Comparison of ENCODE assay signal across 8 mouse cellular contexts in the genomic region with DNA sequence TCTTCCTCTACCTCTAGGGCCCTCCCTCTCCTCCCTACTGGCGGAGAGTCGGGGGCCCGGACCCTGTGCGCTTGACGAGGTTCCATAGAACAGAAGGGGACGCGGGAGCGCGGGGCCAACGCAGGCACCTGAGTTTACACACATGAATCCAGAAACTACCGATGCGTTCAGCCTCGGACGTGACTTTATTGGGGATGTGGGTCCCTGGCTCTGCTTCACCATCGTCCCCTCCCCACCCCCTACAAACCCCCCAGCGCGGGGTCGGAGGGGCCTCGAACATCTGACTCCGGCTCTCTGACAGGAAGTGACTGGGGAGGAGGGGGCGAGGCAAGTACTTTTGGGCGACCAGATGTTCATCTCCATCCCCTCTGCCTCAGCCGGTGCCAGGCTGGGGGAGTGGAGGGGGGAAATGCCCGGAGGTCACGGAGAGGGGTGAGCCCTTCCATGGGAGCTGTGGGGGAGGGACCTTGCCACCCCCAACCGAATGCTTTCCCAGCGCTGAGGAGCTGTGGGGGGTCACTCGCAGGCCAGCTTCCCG. TPM values are rescaled to one million over a fixed set of nuclear protein-coding genes. Genes with fewer than 3 reads are reported as not detected.
A peak's percentile ranks its signal among the peaks of the same experiment; 100 is the strongest.
DNase-seq lines count a peak whose midpoint lies in the region; ATAC-seq and TF ChIP-seq lines count a peak whose summit lies in the region.

No protein-coding gene starts in this region.

- TF ChIP-seq CTCF in bone marrow macrophage, adult 2 months (IDR thresholded peaks at IDR 0.05; ENCODE audit: low read depth, low read length): no peak

- no peaks in the 10 kb centered on the region for H3K36me3 ChIP-seq in heart, embryonic 11.5 days (ENCODE audit: control insufficient read depth, insufficient read depth, low read length)
- H3K36me3 ChIP-seq in hindbrain, embryonic 13.5 days: no peaks in the 10 kb centered on the region
- no peaks in the 10 kb centered on the region for H3K36me3 ChIP-seq in midbrain, embryonic 12.5 days

- TF ChIP-seq POLR2A in bone marrow macrophage, adult 2 months (IDR thresholded peaks at IDR 0.05; ENCODE audit: borderline replicate concordance, low read depth, low read length): no peak

- no peak for ATAC-seq in heart, embryonic 11.5 days (replicated peaks; ENCODE audit: insufficient number of reproducible peaks, low FRiP score, low TSS enrichment)
- peak; percentile 26; the same call in 1 of the 2 replicates for ATAC-seq in hindbrain, embryonic 13.5 days (ENCODE audit: low FRiP score)
- no peak for ATAC-seq in midbrain, embryonic 12.5 days (ENCODE audit: low FRiP score, low read depth)

- H3K4me3 ChIP-seq in heart, embryonic 11.5 days (ENCODE audit: low read depth, low read length): peak overlapping the region; percentile 86
- 0 out of 2 replicates have a peak overlapping the region, but pooled peaks have one; percentile 37 for H3K4me3 ChIP-seq in bone marrow macrophage, adult 2 months (ENCODE audit: insufficient read depth, low read length)
- H3K4me3 ChIP-seq in hindbrain, embryonic 13.5 days: peak overlapping the region; percentile 57
- H3K4me3 ChIP-seq in midbrain, embryonic 12.5 days: peak overlapping the region; percentile 63

- H3K9me3 ChIP-seq in heart, embryonic 11.5 days (replicated peaks; ENCODE audit: control insufficient read depth, low read length): no peaks in the 10 kb centered on the region
- H3K9me3 ChIP-seq in hindbrain, embryonic 13.5 days: no peaks in the 10 kb centered on the region
- H3K9me3 ChIP-seq in midbrain, embryonic 12.5 days: no peaks in the 10 kb centered on the region

- peaks cover 27% of the 10 kb centered on the region for H3K4me1 ChIP-seq in heart, embryonic 11.5 days (ENCODE audit: control insufficient read depth, insufficient read depth, low read length)
- H3K4me1 ChIP-seq in bone marrow macrophage, adult 2 months (ENCODE audit: control insufficient read depth, insufficient read depth, low read length): no peaks in the 10 kb centered on the region
- peaks cover 37% of the 10 kb centered on the region for H3K4me1 ChIP-seq in hindbrain, embryonic 13.5 days (replicated peaks)
- peaks cover 36% of the 10 kb centered on the region for H3K4me1 ChIP-seq in midbrain, embryonic 12.5 days

- under 1% methylated on average over 29 of the region's 29 CpGs for WGBS in heart, embryonic 11.5 days (ENCODE audit: insufficient replicate concordance)
- 1% methylated on average over 29 of the region's 29 CpGs for WGBS in hindbrain, embryonic 13.5 days
- under 1% methylated on average over 29 of the region's 29 CpGs for WGBS in midbrain, embryonic 12.5 days

- peak overlapping the region; percentile 96 for H3K4me2 ChIP-seq in heart, embryonic 11.5 days
- peak overlapping the region; percentile 84 for H3K4me2 ChIP-seq in hindbrain, embryonic 13.5 days
- H3K4me2 ChIP-seq in midbrain, embryonic 12.5 days (replicated peaks): peak overlapping the region; percentile 88

- peak overlapping the region; percentile 90 for H3K27ac ChIP-seq in heart, embryonic 11.5 days (ENCODE audit: low read depth, low read length)
- no peak overlapping the region for H3K27ac ChIP-seq in bone marrow macrophage, adult 2 months (ENCODE audit: insufficient read depth, low read depth, low read length)
- peak overlapping the region; percentile 62; the same call in 1 of the 2 replicates for H3K27ac ChIP-seq in hindbrain, embryonic 13.5 days
- H3K27ac ChIP-seq in midbrain, embryonic 12.5 days (replicated peaks): peak overlapping the region; percentile 65; the same call in 1 of the 2 replicates

- DNase-seq in heart, postnatal 14 days: no peak
- DNase-seq in adrenal gland, postnatal 10 days: no peak
- no peak for DNase-seq in B cell, adult 2 months
- DNase-seq in urinary bladder, postnatal 10 days (ENCODE audit: low spot score): no peak

- peaks cover 21% of the 10 kb centered on the region for H3K27me3 ChIP-seq in heart, embryonic 11.5 days (ENCODE audit: control insufficient read depth, insufficient read depth, low read length)
- peaks cover 66% of the 10 kb centered on the region for H3K27me3 ChIP-seq in hindbrain, embryonic 13.5 days
- H3K27me3 ChIP-seq in midbrain, embryonic 12.5 days: peaks cover 52% of the 10 kb centered on the region

- peak overlapping the region; percentile 95 for H3K9ac ChIP-seq in heart, embryonic 11.5 days (ENCODE audit: low read depth, low read length)
- H3K9ac ChIP-seq in hindbrain, embryonic 13.5 days: peak overlapping the region; percentile 65
- peak overlapping the region; percentile 60 for H3K9ac ChIP-seq in midbrain, embryonic 12.5 days (replicated peaks)

- intact Hi-C loops in heart, postnatal 14 days (cut with DNase I): no loop called here

RNA-seq across cellular contexts. Expression of gene Tead3, which starts 0.8 kb away (rescaled TPM):
- polyA plus RNA-seq in heart, embryonic 11.5 days (2014; fragmentation: Nextera tagmentation; extraction: Ambion mirVana): 6.5 and 7.5 TPM in 2 replicates
- total RNA-seq in heart, postnatal 14 days (2021): 10 to 100 TPM; 12.3 to 19.2 TPM
- polyA plus RNA-seq in bone marrow macrophage, adult 2 months (2012; ENCODE audit: insufficient read depth, insufficient read length, missing spikeins): not detected in 2 replicates
- polyA plus RNA-seq in hindbrain, embryonic 13.5 days (2015; fragmentation: Nextera tagmentation; extraction: Ambion mirVana): 1.8 and 2.0 TPM in 2 replicates
- 5.2 and 5.7 TPM in 2 replicates for polyA plus RNA-seq in midbrain, embryonic 12.5 days (2016; fragmentation: Nextera tagmentation; extraction: Ambion mirVana)
- total RNA-seq in adrenal gland, postnatal 10 days (2021): 10 to 100 TPM; 12.8 to 13.5 TPM

RNA-seq across cellular contexts. Expression of gene Tulp1, which starts 13.6 kb away (rescaled TPM):
- polyA plus RNA-seq in heart, embryonic 11.5 days (2014; fragmentation: Nextera tagmentation; extraction: Ambion mirVana): 2.9 and 5.0 TPM in 2 replicates
- under 1 TPM; 0.41 TPM for total RNA-seq in heart, postnatal 14 days (2021)
- not detected in 2 replicates for polyA plus RNA-seq in bone marrow macrophage, adult 2 months (2012; ENCODE audit: insufficient read depth, insufficient read length, missing spikeins)
- polyA plus RNA-seq in hindbrain, embryonic 13.5 days (2015; fragmentation: Nextera tagmentation; extraction: Ambion mirVana): 2.1 and 2.2 TPM in 2 replicates
- 4.9 and 5.1 TPM in 2 replicates for polyA plus RNA-seq in midbrain, embryonic 12.5 days (2016; fragmentation: Nextera tagmentation; extraction: Ambion mirVana)
- total RNA-seq in adrenal gland, postnatal 10 days (2021): under 1 TPM; 0.33 to 1.00 TPM

RNA-seq across cellular contexts. Expression of gene Rpl10a, which starts 23.2 kb away (rescaled TPM):
- 408 and 446 TPM in 2 replicates for polyA plus RNA-seq in heart, embryonic 11.5 days (2014; fragmentation: Nextera tagmentation; extraction: Ambion mirVana)
- total RNA-seq in heart, postnatal 14 days (2021): 100 to 1,000 TPM; 411 to 471 TPM
- 568 and 618 TPM in 2 replicates for polyA plus RNA-seq in bone marrow macrophage, adult 2 months (2012; ENCODE audit: insufficient read depth, insufficient read length, missing spikeins)
- 336 and 366 TPM in 2 replicates for polyA plus RNA-seq in hindbrain, embryonic 13.5 days (2015; fragmentation: Nextera tagmentation; extraction: Ambion mirVana)
- polyA plus RNA-seq in midbrain, embryonic 12.5 days (2016; fragmentation: Nextera tagmentation; extraction: Ambion mirVana): 329 and 373 TPM in 2 replicates
- total RNA-seq in adrenal gland, postnatal 10 days (2021): 100 to 1,000 TPM; 948 to 951 TPM

RNA-seq across cellular contexts. Expression of gene Fance, which starts 38.1 kb away (rescaled TPM):
- 15.3 and 17.3 TPM in 2 replicates for polyA plus RNA-seq in heart, embryonic 11.5 days (2014; fragmentation: Nextera tagmentation; extraction: Ambion mirVana)
- total RNA-seq in heart, postnatal 14 days (2021): 10 to 100 TPM; 12.8 to 14.2 TPM
- polyA plus RNA-seq in bone marrow macrophage, adult 2 months (2012; ENCODE audit: insufficient read depth, insufficient read length, missing spikeins): 24.2 and 32.1 TPM in 2 replicates
- polyA plus RNA-seq in hindbrain, embryonic 13.5 days (2015; fragmentation: Nextera tagmentation; extraction: Ambion mirVana): 21.9 and 24.2 TPM in 2 replicates
- 28.5 and 30.5 TPM in 2 replicates for polyA plus RNA-seq in midbrain, embryonic 12.5 days (2016; fragmentation: Nextera tagmentation; extraction: Ambion mirVana)
- total RNA-seq in adrenal gland, postnatal 10 days (2021): 10 to 100 TPM; 24.2 to 36.2 TPM
